Mouse (Mus musculus) cerebellum, adult 9-11 months (tissue): ENCODE measurements around the gene Tlx3.

Experiments
- DNase-seq: peaks from one replicate; pipeline ENCODE4 v3.0.0; 2022

The Tlx3 gene

DNA sequence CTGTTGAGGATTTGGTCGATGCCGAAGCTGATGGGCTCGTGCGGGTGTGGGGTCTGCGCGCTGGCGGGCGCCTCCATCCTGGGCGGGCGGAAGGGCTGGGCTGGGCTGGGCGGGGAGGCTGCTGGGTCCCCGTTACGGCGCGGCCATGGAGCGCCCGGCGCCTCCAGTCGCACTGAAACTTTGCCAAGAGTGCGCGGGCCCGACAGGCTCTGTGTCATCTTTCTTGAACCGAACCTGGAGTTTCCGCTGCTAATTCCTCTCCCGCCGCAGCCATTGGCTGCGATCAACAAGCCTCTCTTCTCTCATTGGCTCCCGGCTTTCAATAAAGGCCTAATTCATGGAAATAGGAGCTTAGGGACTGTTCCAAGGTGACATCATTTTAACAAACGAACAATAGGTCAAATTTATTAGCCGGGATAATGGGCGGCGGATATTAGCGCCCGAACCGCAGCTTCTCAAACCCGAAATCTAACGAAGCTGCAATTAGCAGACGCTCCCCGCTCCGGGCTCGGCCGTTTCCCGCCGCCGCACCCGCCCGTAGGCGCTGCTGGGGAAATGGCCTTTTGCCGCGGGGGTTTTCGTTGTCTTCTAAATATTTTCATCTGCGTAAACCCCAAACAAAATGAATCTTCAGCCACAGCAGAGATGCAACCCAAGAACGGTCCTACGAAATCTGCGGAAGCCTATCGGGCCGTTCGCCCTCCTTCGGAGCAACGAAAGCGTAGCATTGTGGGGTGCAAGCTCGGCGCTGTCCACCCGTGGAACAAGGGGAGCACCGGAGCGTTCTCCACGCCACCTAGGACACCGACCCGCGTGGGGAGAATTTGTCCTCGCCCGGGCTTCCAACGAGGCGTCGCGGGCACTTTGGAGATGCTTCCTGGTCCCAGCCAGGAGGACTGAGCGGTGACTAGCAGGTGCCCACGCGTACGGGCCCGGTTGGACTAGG, at the start of gene Tlx3:
TSS of gene Tlx3 (minus strand) at position 207 of the 946 bp plus-strand sequence.
- peak; percentile 93 for DNase-seq

- no peak for DNase-seq
These were observed 36.9 kb upstream of the Tlx3 start for GRCm38 (mm10) chr11:33240295-33240694.

- DNase-seq: no peak
These were observed 30.7 kb upstream of the Tlx3 start for GRCm38 (mm10) chr11:33234134-33234533.

DNA sequence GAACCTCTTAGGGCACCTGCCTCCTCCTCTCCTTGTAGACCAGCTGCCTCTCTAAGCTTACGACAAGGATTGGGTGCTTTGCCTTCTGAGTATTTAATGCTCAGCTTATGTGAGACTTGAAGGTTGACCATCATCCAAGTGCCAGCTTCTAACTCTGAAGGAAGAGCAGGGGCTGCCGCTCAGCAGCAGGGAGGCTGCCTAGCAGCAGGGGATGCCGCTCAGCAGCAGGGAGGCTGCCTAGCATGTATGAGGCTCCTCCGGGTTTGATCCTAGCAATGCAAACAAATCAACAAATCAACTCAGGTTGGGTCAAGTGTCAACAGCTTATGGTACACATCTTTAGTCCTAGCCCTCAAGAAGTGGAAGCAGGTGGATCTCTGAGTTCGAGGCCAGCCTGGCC, 28.7 kb upstream of the Tlx3 start:
- DNase-seq: no peak

DNA sequence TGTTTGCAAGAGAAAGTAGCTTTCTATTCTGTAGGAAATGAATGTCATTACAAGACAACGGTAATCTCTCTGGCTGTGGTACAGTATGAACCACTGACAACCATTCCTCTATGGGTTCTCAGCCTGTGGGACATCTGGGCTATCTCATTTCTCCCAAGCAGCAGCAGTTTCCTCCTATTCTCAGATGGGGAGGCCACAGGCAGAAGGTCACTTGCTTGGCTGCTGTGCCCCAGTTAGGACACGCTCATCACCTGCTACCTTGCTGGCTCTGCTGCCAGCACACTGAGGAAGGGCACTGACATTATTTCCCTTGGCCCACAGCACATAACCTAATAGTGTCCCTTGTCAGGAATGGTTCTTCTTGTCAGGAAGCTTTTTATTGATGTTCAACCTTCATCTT, 24.8 kb upstream of the Tlx3 start:
- no peak for DNase-seq

GRCm38 (mm10) chr11:33226516-33226915, 23.1 kb upstream of the Tlx3 start:
- DNase-seq: no peak

DNA sequence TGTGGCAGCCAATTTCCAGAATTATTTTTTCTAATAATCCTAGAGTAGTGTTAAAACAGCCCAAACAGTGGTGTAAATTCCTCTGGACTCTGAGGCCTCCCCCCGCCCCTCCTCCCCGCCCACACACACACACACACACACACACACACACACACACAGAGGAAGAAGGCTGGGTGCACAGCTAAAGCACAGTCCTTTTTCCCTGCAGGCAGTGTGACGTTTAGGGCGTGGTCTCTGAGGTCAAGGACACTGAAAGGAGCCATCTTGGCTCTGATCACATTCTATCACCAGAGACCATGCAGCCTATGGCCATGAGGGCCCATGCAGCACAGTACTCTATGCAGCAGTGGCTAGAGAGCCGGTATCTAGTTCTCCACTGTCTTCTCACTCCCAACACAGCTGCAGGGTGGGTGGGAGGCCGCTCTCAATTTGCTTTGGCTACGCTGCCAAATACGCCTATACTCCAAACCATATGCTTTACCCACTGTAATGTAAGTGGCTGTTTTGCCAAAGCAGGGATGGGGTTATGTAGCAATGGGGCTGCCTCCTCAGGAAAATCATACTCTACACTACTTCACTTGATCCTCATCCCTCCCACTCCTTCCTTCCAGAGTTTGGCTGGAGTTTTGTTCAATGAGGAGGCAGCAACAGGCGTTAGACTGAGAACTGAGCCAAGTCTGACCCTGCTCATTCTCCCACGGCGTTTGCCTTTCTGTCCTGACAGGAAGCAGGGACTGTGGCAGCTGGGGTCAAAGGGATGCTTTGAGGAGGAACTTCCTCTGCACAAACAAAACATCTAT, 18.4 kb upstream of the Tlx3 start:
- no peak for DNase-seq

- no peak for DNase-seq
These were observed 17.4 kb upstream of the Tlx3 start for GRCm38 (mm10) chr11:33220763-33221162.

GRCm38 (mm10) chr11:33217384-33218079, 14.1 kb upstream of the Tlx3 start:
- DNase-seq: peak; percentile 40

DNA sequence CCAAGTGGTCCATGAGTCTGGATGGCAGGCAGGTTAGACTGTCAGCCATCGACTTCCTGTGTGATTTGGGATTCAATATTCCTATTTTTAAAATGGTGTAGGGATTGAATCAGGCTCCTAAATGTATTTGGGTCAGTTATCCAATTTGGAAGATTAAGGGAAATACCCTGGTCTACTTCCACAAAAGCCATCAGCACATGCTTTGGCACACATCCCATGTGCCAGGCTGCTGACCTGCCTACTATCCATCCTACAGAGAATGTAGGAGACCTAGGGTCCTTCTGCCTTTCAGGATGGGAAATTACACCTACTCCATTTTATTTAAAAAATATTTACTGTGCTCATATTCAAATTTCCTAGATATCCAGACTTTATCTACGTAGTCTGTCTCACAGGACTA, 4.0 kb upstream of the Tlx3 start:
- DNase-seq: peak; percentile 32

- DNase-seq: peak; percentile 39
These were observed 1.6 kb upstream of the Tlx3 start for GRCm38 (mm10) chr11:33204966-33205365.

DNA sequence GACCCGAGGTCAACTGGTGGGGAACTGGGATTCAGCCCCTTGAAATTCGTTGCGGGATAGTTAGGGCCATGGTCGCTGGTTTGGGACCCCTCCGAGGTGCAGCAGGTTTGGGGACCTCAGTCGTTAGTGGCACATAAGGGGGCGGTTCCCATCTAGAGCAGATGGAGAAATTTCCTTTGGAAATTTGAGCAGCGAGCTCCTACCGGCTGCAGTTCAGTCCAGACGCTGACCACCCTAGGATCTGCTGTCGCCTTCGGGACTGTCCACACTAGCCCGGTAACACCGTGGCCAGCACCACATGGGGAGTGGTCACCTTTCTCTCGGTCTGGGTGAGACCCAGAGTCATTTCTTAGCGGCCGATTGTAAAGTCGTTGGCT, 928 bp upstream of the Tlx3 start:
- DNase-seq: peak; percentile 47

- no peak for DNase-seq
These were observed 417 bp downstream of the Tlx3 start for GRCm38 (mm10) chr11:33202972-33203371.

GRCm38 (mm10) chr11:33202296-33202695, 1.1 kb downstream of the Tlx3 start:
- DNase-seq: peak; percentile 86

GRCm38 (mm10) chr11:33201626-33202010, 1.8 kb downstream of the Tlx3 start:
- DNase-seq: peak; percentile 55

DNA sequence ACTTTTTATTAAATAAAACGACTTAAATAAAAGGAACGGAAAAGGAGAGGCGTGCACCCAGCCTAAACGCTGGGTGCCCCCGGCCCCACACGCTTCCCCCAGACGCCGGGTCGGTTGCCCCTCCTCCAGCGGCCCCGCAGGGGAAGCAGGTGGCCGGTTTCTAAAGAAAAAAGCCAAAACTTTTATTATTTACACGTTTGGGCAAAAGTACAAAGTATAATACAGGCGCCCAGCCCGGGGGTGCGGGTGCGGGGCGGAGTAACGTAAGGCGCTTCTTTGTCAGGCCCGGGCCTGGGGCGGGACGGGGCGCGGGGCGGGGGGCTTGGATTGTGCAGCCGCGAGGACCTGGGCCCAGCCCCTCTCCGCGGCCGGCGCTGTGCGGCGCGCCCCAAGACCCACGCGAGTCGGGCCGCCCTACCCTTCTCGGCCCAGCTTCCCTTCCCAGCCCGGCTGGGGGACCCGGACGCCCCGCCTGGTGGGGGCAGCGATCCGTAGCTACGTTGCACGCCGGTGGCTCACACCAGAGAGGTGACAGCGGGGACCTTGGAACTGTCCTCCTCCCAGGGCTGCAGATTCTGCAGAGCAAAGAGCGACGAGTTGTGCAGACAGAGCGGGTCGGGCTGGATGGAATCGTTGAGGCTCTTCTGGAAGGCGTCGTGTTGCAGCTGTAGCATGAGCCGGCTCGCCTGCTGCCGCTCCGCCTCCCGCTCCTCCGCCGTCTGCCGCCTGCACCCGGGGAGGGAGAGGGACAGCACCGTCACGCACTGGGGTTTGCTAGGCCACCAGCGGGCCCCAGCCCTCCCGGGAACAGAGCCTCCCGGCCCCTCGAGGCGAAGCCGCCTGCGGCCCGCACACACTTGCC, 2.4 kb downstream of the Tlx3 start:
- DNase-seq: peak; percentile 62

DNA sequence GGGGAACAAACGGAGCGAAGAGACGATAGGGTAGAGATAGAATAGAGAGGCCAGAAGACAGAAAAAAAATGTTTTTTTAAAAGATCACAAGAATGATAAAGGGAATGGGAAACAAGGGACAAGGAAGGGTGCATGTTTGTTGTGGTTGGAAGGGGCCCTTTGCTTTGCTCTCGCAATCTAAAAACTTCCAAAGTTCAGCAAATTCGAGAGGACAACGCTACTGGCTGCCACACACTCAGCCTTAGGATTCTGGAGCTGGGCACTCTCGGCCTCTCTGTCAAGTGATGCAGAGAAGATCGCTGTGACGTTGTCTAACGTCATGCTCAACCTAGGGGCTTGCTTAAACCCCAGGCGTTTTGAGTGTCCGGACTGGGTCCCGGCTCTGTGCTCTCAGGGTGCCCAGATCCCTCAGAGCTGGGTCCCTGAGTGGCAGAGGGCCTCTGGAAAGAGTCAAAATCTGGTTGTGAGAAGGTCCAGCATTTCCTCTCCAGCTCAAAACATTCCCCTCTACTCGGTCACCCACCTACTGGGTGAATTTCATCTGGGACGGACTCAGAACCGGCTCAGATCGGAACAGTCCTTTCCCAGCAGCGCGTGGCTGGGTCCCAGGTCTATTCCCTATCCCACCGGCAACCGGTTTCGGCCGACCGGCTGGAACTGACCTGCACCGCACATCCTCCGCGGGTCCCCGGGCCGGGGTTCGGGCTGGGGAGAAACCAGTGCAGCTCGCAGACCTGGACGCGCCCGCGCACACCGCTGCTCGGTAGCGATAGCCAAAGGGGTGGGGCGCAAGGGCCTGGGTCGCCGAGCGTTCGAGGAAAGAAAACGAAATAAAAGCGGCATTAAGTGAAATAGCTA, 3.3 kb downstream of the Tlx3 start:
- DNase-seq: peak; percentile 43

- no peak for DNase-seq
These were observed 4.3 kb downstream of the Tlx3 start for GRCm38 (mm10) chr11:33199117-33199514.

GRCm38 (mm10) chr11:33198351-33199116, 4.9 kb downstream of the Tlx3 start:
- DNase-seq: no peak

DNA sequence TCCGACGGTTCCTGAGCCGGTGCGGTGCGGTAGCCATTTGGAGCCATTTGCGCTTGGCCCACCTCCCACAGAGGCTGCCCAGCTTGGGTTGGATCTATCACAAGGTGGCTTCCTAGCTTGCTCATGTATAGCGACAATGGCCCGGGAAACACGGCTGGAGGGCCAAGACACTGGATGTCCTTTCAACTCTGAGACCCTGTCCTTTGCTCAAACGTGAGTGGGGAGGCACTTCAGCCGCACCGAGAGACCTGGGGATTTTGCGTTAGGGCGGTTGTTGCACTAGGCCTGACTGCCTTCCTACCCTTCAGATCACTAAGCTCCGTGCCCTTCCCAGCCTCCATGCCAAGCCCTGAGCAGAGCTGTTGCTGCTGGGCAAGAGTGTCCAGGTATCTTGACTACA, 5.7 kb downstream of the Tlx3 start:
- peak; percentile 66 for DNase-seq

- DNase-seq: no peak
These were observed 6.3 kb downstream of the Tlx3 start for GRCm38 (mm10) chr11:33197133-33197514.
